Mouse (Mus musculus) ovary, postnatal 10 days (tissue): Measurements from ENCODE around the gene Kdm4c.
"Not testable (repeated sequence)": the region's sequence is repeated elsewhere in the genome, so short reads cannot be mapped to it uniquely, and the experiment has no call there.

Experiments used
- DNase-seq: peaks from one replicate; pipeline ENCODE4 v3.0.0; 2022; ENCODE audit warnings: low spot score

The Kdm4c gene

GRCm38 (mm10) chr4:74312858-74313257 is 70.6 kb downstream of the Kdm4c start:
- DNase-seq, result no peak

GRCm38 (mm10) chr4:74315388-74315787 is 73.1 kb downstream of the Kdm4c start:
- DNase-seq, result no peak

- DNase-seq, result no peak
These were observed 77.0 kb downstream of the Kdm4c start for GRCm38 (mm10) chr4:74319313-74319712.

- no peak for DNase-seq
These were observed 115.2 kb downstream of the Kdm4c start for GRCm38 (mm10) chr4:74357479-74357878.

GRCm38 (mm10) chr4:74360274-74360673 is 118.0 kb downstream of the Kdm4c start:
- DNase-seq, result no peak

GRCm38 (mm10) chr4:74386583-74386982 is 144.3 kb downstream of the Kdm4c start:
- DNase-seq, result no peak

- DNase-seq, result no peak
These were observed 150.9 kb downstream of the Kdm4c start for GRCm38 (mm10) chr4:74393162-74393561.

- DNase-seq, result no peak
These were observed 154.3 kb downstream of the Kdm4c start for GRCm38 (mm10) chr4:74396562-74396961.

- not testable (repeated sequence) for DNase-seq
These were observed 159.5 kb downstream of the Kdm4c start for GRCm38 (mm10) chr4:74401617-74402313.

GRCm38 (mm10) chr4:74408731-74409130 is 166.4 kb downstream of the Kdm4c start:
- DNase-seq, result no peak

GRCm38 (mm10) chr4:74419794-74420193 is 177.5 kb downstream of the Kdm4c start:
- no peak for DNase-seq
